Mouse (Mus musculus) naive thymus-derived CD4-positive, alpha-beta T cell, adult 2 months (primary cell): ENCODE results near the gene Ldlrad3.

Source experiments
- DNase-seq: peaks from one replicate; pipeline ENCODE4 v3.0.0-alpha.2; 2011; ENCODE audit warnings: low read depth

The Ldlrad3 gene

DNA sequence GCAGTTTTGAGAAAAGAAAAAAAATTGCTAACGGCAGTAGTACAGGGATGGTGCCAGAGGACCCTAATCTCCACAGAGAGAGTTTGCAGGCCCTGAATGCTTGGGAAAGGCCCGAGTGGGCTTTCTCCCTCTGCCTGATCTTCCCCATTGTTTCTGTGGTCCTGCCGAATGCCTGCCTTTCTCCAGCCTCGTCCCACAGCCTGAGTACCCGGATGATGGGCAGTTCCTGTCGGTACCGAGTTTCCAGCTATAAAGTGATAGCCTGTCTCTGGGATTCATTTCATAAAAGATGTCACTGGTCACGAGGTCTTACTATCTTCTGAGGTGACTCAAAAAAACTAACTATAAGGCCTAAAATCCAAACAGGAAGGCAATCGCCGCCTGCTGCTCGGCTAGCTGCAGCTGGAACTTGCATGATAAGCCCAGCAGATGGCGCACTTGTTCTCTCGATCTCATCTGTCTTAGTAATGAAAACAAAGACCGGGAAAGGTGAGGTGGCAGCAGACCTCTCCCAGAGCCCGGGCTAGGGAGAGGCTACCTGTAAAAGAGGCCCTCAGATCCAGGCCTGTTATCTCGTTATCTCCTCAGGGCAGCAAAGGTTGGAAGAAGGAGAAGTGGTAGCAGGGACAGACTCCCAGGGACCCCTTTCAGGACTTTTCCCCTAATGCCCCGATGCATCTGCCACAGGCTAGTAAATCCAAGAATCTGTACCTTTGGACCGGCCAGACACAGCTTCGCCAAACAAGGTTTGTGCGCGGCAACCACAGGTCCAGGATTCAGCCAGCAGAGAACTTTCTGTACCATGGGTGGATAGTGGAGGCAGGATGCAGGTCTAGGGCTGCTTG lies 280.4 kb downstream of the Ldlrad3 start:
- peak; percentile 89 for DNase-seq

DNA sequence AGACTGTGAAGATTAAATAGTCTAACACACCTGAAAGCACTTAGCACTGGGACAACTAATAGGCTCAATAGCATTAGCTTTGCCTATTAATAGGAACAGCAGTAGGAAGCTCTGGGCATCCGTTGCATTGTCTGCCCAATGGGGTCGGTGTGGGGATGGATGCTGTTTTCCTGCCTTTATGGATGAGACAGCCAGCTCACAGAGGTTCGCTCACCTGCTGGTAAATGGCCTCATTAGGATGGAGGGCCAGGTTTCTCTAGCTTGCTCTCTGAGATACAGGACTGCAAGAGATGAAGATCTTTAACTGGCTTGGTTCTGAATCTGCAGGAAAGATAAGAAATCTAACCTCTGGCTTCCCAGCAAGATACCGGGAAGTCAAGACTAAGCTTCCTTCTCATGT lies 284.0 kb downstream of the Ldlrad3 start:
- DNase-seq: no peak
